Mouse (Mus musculus): ENCODE data around the gene St3gal4. TPM values are rescaled to one million over a fixed set of nuclear protein-coding genes. Genes with fewer than 3 reads are reported as not detected.

The St3gal4 gene
- polyA plus RNA-seq, 1 experiment from 2014 or later: 10.7 TPM

- peaks cover 32% of the 10 kb centered on the region for H3K4me1 ChIP-seq
- H3K4me3 ChIP-seq: no peak overlapping the region
- no peaks in the 10 kb centered on the region for H3K36me3 ChIP-seq
- H3K27me3 ChIP-seq (ENCODE audit: low read depth, poor library complexity, severe bottlenecking): no peaks in the 10 kb centered on the region
- H3K9me3 ChIP-seq (replicated peaks): no peaks in the 10 kb centered on the region
- H3K27ac ChIP-seq (replicated peaks): no peak overlapping the region
- 84% methylated on average over 4 of the region's 4 CpGs for WGBS
- DNase-seq (ENCODE audit: low spot score): no peak
These were observed 8.5 kb downstream of the St3gal4 start for GRCm38 (mm10) chr9:35110567-35110966.

- Histone ChIP-seq H3K4me3 (no peak overlapping the region), H3K9me3 (replicated peaks) (no peaks in the 10 kb centered on the region), H3K4me1 (peaks cover 27% of the 10 kb centered on the region), H3K27me3 (ENCODE audit: low read depth, poor library complexity, severe bottlenecking) (no peaks in the 10 kb centered on the region), H3K27ac (replicated peaks) (no peak overlapping the region), H3K36me3 (no peaks in the 10 kb centered on the region)
- 88% methylated on average over 5 of the region's 5 CpGs for WGBS
- DNase-seq (ENCODE audit: low spot score): no peak
These were observed 9.0 kb downstream of the St3gal4 start for GRCm38 (mm10) chr9:35110051-35110450.

GRCm38 (mm10) chr9:35108916-35109315, 10.2 kb downstream of the St3gal4 start:
- H3K36me3 ChIP-seq: no peaks in the 10 kb centered on the region
- H3K27ac ChIP-seq (replicated peaks): peak overlapping the region; percentile 33; the same call in 1 of the 2 replicates
- WGBS: 69% methylated on average over 5 of the region's 5 CpGs
- no peaks in the 10 kb centered on the region for H3K9me3 ChIP-seq (replicated peaks)
- DNase-seq (ENCODE audit: low spot score): no peak
- H3K4me3 ChIP-seq: no peak overlapping the region
- peaks cover 27% of the 10 kb centered on the region for H3K4me1 ChIP-seq
- H3K27me3 ChIP-seq (ENCODE audit: low read depth, poor library complexity, severe bottlenecking): no peaks in the 10 kb centered on the region

- Histone ChIP-seq H3K36me3 (no peaks in the 10 kb centered on the region), H3K27me3 (ENCODE audit: low read depth, poor library complexity, severe bottlenecking) (no peaks in the 10 kb centered on the region), H3K4me1 (peaks cover 27% of the 10 kb centered on the region), H3K4me3 (no peak overlapping the region), H3K27ac (replicated peaks) (no peak overlapping the region), H3K9me3 (replicated peaks) (no peaks in the 10 kb centered on the region)
- 86% methylated on average over 3 of the region's 3 CpGs for WGBS
- DNase-seq (ENCODE audit: low spot score): no peak
These were observed 11.0 kb downstream of the St3gal4 start for GRCm38 (mm10) chr9:35108066-35108465.

- WGBS: 92% methylated on average over 5 of the region's 5 CpGs
- Histone ChIP-seq H3K4me1 (peaks cover 25% of the 10 kb centered on the region), H3K27me3 (ENCODE audit: low read depth, poor library complexity, severe bottlenecking) (no peaks in the 10 kb centered on the region)
These were observed 11.7 kb downstream of the St3gal4 start for GRCm38 (mm10) chr9:35107396-35107795.

GRCm38 (mm10) chr9:35105884-35106880, 12.9 kb downstream of the St3gal4 start:
- 73% methylated on average over 15 of the region's 15 CpGs for WGBS
- H3K27ac ChIP-seq (replicated peaks): no peak overlapping the region
- peaks cover 14% of the 10 kb centered on the region for H3K4me1 ChIP-seq
- H3K4me3 ChIP-seq: no peak overlapping the region
- no peaks in the 10 kb centered on the region for H3K9me3 ChIP-seq (replicated peaks)
- no peaks in the 10 kb centered on the region for H3K27me3 ChIP-seq (ENCODE audit: low read depth, poor library complexity, severe bottlenecking)
- no peak for DNase-seq (ENCODE audit: low spot score)
- no peaks in the 10 kb centered on the region for H3K36me3 ChIP-seq

More at GRCm38 (mm10) chr9:35107396-35107795, 11.7 kb downstream of the St3gal4 start:
- H3K36me3 ChIP-seq: no peaks in the 10 kb centered on the region
- H3K9me3 ChIP-seq (replicated peaks): no peaks in the 10 kb centered on the region
- no peak overlapping the region for H3K27ac ChIP-seq (replicated peaks)
- DNase-seq (ENCODE audit: low spot score): no peak
- no peak overlapping the region for H3K4me3 ChIP-seq

- Histone ChIP-seq H3K27ac (replicated peaks) (no peak overlapping the region), H3K36me3 (no peaks in the 10 kb centered on the region), H3K9me3 (replicated peaks) (no peaks in the 10 kb centered on the region), H3K4me1 (peaks cover 14% of the 10 kb centered on the region), H3K27me3 (ENCODE audit: low read depth, poor library complexity, severe bottlenecking) (no peaks in the 10 kb centered on the region), H3K4me3 (no peak overlapping the region)
- WGBS: 72% methylated on average over 2 of the region's 2 CpGs
- DNase-seq (ENCODE audit: low spot score): no peak
These were observed 13.6 kb downstream of the St3gal4 start for GRCm38 (mm10) chr9:35105438-35105837.

- no peak for DNase-seq (ENCODE audit: low spot score)
- no peak overlapping the region for H3K27ac ChIP-seq (replicated peaks)
- H3K36me3 ChIP-seq: no peaks in the 10 kb centered on the region
- peaks cover 13% of the 10 kb centered on the region for H3K4me1 ChIP-seq
- no peaks in the 10 kb centered on the region for H3K27me3 ChIP-seq (ENCODE audit: low read depth, poor library complexity, severe bottlenecking)
- H3K4me3 ChIP-seq: no peak overlapping the region
- 88% methylated on average over 4 of the region's 4 CpGs for WGBS
- no peaks in the 10 kb centered on the region for H3K9me3 ChIP-seq (replicated peaks)
These were observed 14.4 kb downstream of the St3gal4 start for GRCm38 (mm10) chr9:35104711-35105110.

GRCm38 (mm10) chr9:35098762-35099161, 20.3 kb downstream of the St3gal4 start:
- 0 out of 2 replicates have a peak, but pooled peaks cover 2% of the 10 kb centered on the region for H3K4me1 ChIP-seq
- H3K27me3 ChIP-seq (ENCODE audit: low read depth, poor library complexity, severe bottlenecking): no peaks in the 10 kb centered on the region
- WGBS: 84% methylated on average over 4 of the region's 4 CpGs
- no peak for DNase-seq (ENCODE audit: low spot score)
- H3K4me3 ChIP-seq: no peak overlapping the region
- H3K27ac ChIP-seq (replicated peaks): no peak overlapping the region
- no peaks in the 10 kb centered on the region for H3K36me3 ChIP-seq
- no peaks in the 10 kb centered on the region for H3K9me3 ChIP-seq (replicated peaks)

GRCm38 (mm10) chr9:35097901-35098300, 21.2 kb downstream of the St3gal4 start:
- WGBS: 92% methylated on average over 4 of the region's 4 CpGs
- DNase-seq (ENCODE audit: low spot score): no peak

GRCm38 (mm10) chr9:35095726-35096125, 23.3 kb downstream of the St3gal4 start:
- Histone ChIP-seq H3K27me3 (ENCODE audit: low read depth, poor library complexity, severe bottlenecking) (no peaks in the 10 kb centered on the region), H3K9me3 (replicated peaks) (no peaks in the 10 kb centered on the region), H3K4me3 (no peak overlapping the region), H3K4me1 (0 out of 2 replicates have a peak, but pooled peaks cover 2% of the 10 kb centered on the region), H3K36me3 (no peaks in the 10 kb centered on the region), H3K27ac (replicated peaks) (no peak overlapping the region)
- WGBS: 93% methylated on average over 1 of the region's 1 CpGs
- no peak for DNase-seq (ENCODE audit: low spot score)

More at GRCm38 (mm10) chr9:35097901-35098300, 21.2 kb downstream of the St3gal4 start:
- no peak overlapping the region for H3K4me3 ChIP-seq
- H3K4me1 ChIP-seq: 0 out of 2 replicates have a peak, but pooled peaks cover 2% of the 10 kb centered on the region
- H3K27ac ChIP-seq (replicated peaks): no peak overlapping the region
- no peaks in the 10 kb centered on the region for H3K9me3 ChIP-seq (replicated peaks)
- no peaks in the 10 kb centered on the region for H3K36me3 ChIP-seq
- H3K27me3 ChIP-seq (ENCODE audit: low read depth, poor library complexity, severe bottlenecking): no peaks in the 10 kb centered on the region

- Histone ChIP-seq H3K4me1 (no peaks in the 10 kb centered on the region), H3K27me3 (ENCODE audit: low read depth, poor library complexity, severe bottlenecking) (no peaks in the 10 kb centered on the region), H3K4me3 (no peak overlapping the region), H3K9me3 (replicated peaks) (no peaks in the 10 kb centered on the region), H3K36me3 (no peaks in the 10 kb centered on the region), H3K27ac (replicated peaks) (no peak overlapping the region)
- no peak for DNase-seq (ENCODE audit: low spot score)
- WGBS: 88% methylated on average over 3 of the region's 3 CpGs
These were observed 25.7 kb downstream of the St3gal4 start for GRCm38 (mm10) chr9:35093350-35093749.

- 93% methylated on average over 2 of the region's 2 CpGs for WGBS
- H3K36me3 ChIP-seq: no peaks in the 10 kb centered on the region
These were observed 26.2 kb downstream of the St3gal4 start for GRCm38 (mm10) chr9:35092904-35093303.

More at GRCm38 (mm10) chr9:35092904-35093303, 26.2 kb downstream of the St3gal4 start:
- Histone ChIP-seq H3K27ac (replicated peaks) (no peak overlapping the region), H3K27me3 (ENCODE audit: low read depth, poor library complexity, severe bottlenecking) (no peaks in the 10 kb centered on the region), H3K9me3 (replicated peaks) (no peaks in the 10 kb centered on the region), H3K4me1 (no peaks in the 10 kb centered on the region), H3K4me3 (no peak overlapping the region)
- DNase-seq (ENCODE audit: low spot score): no peak
